Mouse (Mus musculus): ENCODE results near the gene Rbfox2.

Rbfox2 gene

DNA sequence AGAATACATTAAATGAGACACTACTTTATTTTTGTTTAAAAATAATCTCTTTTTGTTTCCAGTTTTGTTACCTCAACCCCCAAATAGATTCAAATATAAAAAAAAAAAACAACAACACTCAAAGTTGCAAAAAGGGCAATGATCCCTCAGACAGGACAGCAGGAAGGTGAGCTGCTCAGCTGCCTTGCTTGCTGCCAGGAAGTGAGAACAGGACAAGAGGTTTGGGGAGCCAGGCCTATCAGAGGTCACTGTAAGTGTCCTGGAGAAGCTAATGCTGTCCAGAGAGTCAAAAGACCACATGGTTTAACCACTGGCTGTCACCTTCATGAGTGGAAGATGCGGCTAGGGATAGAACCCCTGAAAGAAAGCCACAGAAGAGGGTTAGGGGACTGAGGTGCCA is 161.8 kb downstream of the Rbfox2 start:
- no peak for DNase-seq (ENCODE audit: low read depth)

DNA sequence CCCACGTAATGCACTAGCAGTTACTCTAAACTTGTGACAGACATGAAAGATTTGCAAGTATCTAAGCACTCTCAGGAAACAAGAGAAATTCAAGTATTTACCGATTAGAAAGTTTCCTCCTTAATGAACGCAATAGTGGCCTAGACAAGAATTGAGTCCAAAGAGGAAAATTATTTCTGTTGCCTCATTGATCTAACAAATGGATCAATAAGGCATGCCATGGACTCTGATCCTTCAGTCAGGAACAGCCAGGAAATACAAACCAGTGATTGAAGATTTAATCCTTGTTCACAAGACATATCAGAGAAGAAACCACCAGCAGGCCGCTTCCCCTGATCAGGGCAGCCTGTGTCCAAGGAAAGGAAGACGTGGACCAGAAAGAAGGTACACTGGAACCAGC is 164.0 kb downstream of the Rbfox2 start:
- no peak for DNase-seq (ENCODE audit: low read depth)

DNA sequence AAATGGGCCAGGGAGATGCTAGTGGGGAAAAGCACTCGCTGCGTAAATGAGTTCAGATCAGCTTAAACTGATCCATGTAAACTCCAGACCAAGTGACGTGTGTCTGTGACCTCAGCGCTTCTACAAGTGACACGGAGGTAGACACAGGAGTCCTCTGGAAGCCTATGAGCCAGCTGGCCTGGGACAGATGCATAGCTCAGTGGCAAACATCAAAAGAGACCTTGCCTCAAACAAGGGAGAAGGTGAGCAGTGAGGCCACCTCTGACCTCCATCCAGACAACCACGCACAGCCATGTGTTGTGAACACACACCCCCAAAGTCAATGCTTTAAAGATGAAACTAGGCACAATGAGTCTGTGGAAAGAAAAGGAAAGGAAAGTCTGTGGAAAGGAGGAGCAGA is 164.5 kb downstream of the Rbfox2 start:
- no peak for DNase-seq (ENCODE audit: low read depth)

DNA sequence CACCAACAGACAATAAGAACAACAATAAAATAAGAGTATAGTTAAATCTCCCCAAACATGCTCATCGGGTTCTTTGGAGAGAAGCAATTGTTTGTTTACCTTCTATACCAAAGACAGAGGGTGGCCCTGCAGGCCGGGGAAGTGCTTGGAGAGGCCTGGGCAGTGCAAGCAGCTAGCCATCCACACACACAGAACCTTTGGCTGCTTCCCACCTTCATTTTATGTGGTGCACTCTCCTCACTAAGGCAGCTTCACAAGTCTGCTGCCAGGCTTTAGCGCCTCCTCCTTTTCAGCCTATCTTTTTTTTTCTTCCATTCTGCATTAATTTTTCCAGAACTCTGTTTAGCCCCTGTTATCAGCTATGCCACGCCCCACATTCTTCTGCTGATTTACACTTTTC is 165.1 kb downstream of the Rbfox2 start:
- DNase-seq (ENCODE audit: low read depth), result no peak

DNA sequence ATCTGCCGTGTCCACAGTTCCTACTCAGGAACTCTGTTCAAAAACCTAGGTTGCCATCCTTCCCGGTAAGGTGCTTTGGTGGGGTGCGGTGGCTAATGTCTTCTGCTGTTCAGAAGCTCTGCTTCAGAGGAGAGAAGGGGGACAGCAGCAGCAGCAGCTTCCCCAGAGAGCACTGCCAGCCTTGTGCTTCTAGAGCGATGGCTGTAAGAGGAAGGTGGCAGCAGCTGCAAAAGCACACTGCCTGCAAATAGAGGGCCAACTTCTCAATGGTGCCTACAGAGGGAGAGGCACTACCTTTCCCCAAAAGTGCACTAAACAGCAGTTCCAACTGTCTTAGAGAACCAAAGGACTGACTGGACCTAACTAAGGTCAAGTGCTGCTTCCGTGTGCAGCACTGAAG is 168.5 kb downstream of the Rbfox2 start:
- no peak for DNase-seq (ENCODE audit: low read depth)

DNA sequence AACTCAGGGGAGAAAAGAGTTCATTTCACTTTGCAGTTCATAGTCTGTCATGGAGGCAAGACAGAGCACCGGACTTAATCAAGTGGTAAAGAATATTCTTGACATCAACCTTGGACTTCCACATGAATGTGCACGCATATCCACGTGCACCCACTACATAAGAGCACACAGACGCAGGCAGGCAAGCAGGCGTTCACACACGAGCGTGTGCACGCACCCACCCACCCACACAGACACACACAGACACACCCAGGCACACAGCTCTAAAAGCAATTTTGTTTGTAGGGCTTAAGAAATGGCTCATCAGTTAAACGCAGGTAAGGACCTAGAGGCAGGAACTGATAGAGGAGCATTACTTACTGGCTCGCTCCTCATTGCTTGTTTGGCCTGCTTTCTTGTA is 172.3 kb downstream of the Rbfox2 start:
- no peak for DNase-seq (ENCODE audit: low read depth)

DNA sequence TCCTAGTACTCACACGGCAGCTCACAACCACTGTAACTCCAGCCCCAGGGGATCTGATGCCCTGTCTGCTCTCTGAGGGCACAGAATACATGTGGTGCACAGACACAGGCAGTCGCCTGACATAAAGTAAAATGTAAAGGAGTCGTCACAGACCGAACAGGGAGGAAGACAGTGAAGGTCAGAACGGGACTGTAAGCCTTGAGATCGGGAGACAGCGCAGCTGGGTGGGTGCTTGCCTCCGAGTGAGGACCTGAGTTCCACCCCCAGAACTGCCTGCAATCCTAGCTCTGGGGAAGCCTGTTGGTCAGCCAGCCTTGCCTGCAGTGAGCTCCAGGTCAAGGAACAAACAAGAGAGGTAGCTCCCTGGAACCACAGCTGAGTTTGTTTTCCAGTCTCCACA is 177.7 kb downstream of the Rbfox2 start:
- no peak for DNase-seq (ENCODE audit: low read depth)

DNA sequence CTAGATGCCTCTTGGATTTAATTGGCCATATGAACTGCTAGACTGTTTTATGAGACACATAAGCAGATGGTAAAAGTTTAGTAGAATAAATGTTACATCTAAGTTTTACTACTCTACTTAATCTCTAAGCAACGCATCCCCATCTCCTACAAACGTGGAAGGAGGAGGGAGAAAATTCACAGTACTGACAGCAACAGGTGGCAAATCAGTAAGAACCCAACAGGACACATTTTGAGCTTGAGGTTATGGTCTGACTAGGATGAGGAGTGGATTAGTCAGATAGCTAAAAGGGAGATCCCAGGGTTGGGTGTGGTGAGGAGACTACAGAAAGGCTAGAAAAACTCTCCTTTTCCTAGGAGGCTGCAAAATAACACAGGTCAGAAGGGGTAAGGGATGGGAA is 179.1 kb downstream of the Rbfox2 start:
- no peak for DNase-seq (ENCODE audit: low read depth)

DNA sequence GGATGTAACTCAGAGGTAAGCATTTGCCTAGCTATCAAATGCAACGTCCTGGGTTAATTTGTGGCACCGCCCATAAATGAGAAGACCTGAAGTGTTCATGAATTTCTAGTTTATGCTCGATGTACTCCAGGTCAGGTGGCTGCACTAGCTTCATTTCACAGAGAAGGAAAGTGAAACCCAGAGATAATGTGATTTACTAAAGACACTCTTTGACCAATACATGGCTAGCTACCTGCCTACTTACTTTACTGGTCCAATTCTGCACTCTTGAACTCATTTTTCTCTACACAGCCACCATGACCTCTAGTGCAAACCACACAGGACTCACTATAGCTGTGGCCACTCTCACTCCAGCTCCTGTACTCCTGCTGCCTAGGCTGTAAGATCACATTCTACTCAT is 180.1 kb downstream of the Rbfox2 start:
- no peak for DNase-seq (ENCODE audit: low read depth)

DNA sequence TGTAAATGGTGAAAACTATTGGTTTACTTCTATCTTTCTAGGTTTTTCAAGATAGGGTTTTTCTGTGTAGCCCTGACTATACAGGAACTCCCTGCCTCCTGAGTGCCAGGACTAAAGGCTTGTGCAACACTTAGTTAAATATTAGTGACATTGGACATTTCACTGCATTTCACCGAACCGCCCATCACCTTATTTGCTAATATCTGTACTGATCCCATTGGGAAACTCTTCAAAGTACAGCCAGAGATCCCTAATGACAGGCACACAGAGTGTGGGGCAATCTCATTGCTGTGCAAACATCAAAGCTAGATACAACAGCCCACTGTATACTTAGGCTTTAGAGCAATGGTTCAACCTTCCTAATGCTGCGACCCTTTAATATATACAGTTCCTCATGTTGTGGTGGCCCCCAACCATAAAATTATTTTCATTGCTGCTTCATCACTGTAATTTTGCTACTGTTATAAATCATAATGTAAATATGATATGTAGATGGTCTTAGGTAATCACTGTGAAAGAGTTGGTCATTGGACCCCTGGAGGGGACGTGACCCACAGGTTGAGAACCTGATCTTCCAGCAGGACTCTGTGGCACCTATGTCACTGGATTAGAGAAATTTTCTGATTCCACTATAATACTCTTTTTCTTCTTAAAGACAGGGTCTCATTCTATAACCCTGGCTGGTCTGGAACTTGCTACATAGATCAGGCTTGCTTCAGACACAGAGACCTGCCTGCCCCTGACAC is 182.3 kb downstream of the Rbfox2 start:
- DNase-seq (ENCODE audit: low read depth), result no peak

DNA sequence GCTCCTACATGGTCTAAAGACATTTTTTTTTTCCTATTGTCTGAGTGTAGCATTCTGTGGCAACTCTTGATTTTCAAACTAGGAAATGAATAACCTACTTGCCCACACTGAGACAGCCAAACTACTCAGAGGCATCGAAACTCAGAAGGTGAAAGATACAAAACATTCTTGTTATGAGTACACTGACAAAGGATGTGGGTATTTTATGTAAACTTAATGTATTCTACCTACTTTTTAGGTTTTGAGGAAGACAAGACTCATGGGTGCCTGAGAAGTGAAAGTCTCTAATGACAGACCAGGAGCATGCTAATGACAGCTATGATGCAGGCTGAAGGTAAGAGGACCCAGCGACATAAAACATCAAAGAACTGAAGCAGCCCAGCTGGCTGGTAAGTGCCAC is 184.0 kb downstream of the Rbfox2 start:
- no peak for DNase-seq (ENCODE audit: low read depth)

DNA sequence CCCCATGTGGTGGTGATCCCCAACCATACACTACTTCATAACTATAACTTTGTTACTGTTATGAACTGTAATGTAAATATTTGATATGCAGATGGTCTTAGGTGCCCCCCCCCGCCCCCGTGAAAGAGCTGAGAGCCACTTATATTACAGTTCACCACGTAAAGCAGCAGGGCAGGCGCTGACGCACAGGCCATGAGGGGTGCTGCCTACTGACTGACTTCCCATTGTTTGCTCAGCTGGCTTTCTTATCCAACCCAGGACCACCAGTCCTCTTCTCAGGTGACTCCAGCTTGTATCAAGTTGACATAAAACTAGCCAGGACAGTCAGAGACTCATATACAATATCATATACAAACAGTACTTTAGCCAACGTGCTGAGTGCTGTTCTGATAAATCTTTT is 184.6 kb downstream of the Rbfox2 start:
- DNase-seq (ENCODE audit: low read depth), result no peak

DNA sequence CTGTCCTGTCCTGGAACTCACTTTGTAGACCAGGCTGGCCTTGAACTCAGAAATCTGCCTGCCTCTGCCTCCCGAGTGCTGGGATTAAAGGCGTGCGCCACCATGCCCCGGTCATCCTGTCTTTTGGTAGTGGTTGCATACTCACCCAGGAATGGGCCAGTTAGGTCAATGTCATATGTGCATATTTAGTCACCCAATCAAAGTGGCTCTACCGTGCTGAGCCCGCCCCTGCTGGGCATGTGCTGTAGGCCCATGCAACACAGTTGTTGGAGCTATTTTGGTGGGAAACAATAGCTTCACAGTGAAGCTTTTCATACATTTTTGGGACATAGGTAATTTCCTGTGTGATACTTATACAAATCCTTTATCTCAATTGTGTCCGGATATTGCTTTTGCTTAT is 187.1 kb downstream of the Rbfox2 start:
- no peak for DNase-seq (ENCODE audit: low read depth)

DNA sequence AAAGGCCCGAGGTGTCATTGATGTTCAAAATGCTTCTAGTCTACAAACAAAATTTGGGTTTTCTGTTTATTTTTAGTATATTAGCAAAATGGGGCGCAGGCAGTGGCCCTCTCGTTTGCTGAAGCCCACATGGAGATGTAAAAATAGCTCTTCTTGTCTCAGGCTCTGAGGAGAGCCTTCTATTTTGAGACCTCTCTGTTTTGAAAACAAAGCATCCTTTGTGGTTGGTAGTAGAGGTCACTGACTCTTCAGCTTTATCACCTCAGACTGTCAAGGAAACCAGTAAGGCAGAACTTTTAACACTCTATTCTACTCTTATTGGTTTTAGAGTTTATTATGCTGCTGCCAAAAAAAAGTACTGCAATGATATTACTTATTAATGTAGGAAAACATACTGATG is 189.6 kb downstream of the Rbfox2 start:
- DNase-seq (ENCODE audit: low read depth), result no peak

DNA sequence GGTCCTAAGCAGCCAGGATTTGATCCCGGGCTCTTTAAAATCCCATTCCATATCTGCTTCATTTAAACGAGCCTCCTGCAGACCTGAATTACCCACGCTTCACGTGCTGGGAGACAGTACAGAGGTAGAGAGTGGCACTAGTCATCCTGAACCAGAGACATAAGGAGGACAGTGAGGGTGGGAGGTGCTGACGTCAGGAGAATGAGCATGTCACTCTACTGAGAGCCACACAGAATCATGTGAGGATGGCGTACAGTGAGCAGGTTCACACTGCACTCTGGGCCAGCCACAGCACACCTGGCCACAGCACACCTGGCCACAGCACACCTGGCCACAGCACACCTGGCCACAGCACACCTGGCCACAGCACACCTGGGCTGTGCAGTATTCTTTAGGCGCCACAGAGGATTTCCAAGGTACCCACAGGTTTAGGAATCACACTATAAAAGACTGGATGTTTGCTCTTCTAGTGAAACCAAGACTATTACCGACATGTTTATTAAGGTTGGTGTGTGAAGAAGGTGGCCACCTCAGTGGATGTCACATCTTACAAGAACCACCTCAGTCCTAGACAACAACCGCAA is 190.6 kb downstream of the Rbfox2 start:
- DNase-seq (ENCODE audit: low read depth), result no peak

DNA sequence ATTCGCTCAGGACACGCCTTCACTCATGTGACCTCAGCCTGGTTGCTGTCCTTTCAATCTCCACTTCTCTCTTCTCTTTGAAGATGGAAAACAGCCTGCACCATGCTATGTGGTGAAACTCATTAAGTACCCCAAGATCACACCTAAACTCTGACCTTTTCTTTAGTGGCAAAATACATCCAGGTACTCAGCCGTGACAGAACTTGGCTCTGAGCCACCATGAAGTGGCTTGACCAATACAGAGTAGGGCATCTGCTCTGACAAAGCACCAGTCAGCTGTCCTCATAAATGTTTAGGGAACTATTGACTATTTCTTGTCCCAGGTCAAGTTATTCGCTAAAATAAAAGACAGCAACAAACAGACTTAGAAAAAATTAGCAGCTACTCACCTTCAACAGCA is 191.3 kb downstream of the Rbfox2 start:
- DNase-seq (ENCODE audit: low read depth), result no peak

DNA sequence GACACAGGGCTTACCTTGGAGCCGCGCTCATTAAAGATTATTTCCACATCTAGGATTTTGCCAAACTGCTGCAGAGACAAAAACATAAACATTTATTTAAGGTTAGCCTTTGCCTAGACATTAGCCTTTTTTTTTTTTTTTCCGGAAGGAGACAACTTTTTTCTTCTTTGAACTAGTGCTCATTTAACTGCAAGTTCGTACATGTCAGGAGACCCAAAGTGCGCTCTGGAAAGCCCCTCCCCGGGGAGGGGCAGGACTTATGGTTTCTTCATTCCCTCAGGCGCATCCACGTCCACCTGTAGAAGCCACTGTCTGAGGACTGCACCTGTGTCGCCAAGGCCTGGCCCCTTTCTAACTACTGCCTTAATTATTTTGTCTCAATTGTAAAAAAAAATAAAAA is 193.2 kb downstream of the Rbfox2 start:
- DNase-seq (ENCODE audit: low read depth), result no peak

DNA sequence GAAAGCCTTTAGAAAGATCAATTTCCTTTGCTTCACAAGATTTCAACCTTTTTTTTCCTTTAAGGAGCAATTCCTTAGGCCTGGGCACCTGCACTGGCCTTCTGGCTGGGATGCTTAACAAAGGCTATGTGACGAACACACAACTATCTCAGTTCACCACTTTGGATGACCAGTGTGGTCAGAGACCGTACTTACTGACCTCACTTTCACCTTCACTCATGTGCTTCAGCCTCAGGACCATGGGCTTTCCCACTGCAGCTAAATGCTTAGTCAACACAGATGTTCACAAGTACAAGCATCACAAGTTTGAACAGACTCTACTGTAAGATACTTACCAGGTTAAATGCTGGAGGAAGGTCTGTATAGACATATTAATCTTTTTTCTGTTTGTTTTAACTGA is 194.4 kb downstream of the Rbfox2 start:
- no peak for DNase-seq (ENCODE audit: low read depth)

DNA sequence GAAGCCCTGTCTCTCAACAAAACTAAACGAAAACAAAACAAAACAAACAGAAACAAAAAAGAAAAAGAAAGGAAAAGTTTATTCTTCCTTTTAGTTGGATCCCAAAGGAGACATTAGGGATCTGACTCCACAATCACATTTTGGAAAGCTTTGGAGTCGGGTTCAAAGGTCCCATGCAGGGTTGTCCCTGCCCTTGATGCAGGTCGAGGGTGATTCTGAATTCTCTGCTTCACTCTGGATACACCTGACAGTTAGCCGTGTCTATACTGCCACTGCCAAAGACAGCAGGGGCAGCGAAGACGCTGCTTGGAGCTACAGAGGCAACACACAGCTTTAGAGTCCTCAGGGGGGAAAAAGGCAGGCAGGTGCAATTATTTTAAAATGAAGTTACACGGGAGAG is 194.9 kb downstream of the Rbfox2 start:
- no peak for DNase-seq (ENCODE audit: low read depth)

DNA sequence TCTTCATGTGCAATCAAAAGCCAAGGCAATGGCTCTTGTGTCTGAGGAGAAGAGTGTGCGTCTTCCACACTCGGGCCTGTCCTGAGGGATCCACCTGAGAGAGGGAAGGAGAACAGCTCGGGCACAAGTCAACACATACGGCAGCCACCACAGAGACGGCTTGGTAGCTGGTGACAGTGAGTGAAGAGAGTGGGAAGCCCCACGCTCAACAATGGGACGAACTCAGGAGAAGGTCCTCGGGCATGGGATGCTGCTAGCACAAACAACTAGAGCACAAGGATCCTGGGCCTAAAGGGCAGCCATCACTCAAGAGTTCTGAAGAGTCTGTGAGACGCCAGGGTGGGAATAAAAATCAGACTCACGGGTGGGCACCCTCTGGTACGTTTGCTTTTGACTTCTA is 196.4 kb downstream of the Rbfox2 start:
- no peak for DNase-seq (ENCODE audit: low read depth)

DNA sequence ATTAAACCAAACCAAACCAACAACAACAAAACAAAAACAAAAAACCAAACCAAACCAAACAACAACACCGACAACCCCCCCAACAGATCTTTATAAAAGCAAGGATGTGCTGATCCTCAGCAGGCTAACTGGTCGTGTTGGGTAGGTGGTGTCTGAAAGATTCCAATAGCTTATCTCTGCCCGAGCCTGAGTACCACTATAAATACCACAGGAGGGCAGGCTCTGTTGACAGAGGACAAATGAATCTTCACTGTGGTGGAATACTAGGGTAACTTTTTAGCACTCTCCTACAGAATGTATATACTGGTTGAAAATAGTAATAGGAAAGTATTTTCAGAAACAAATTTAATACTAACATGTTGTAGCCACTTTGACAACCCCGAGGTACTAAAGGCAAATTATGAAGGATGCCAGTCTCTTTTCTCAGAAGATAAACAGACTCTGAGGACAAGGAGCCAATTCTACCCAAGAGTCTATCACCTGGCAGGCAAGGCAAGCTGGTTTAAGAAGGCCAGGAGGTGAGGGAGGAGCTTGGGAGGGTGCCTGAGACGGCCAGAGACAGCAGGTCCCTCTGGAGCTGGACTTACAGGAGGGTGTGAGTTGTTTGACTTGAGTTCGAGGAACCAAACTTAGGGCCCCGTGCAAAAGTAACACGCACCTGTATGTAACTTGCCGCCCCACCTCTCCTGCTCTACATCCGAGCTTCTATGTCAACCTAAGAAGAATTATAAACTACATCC is 199.5 kb downstream of the Rbfox2 start:
- DNase-seq (ENCODE audit: low read depth), result no peak

DNA sequence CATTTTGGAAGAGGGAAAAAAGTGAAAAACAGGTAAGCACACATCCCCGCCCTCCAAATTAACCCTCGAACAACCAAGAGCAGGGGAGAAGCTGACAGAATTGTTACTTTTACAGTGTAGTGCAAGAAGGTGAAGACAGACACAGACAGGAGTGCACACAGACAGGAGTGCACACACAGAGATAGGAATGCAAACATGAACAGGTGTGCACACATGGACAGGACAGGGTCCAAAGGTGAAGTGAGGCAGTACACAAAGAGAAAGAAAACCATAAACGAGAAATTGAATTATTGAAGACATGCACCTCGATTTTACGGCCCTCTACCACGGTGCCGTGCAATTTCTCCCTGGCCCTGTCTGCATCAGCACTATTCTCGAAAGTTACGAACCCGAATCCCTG is 201.5 kb downstream of the Rbfox2 start:
- no peak for DNase-seq (ENCODE audit: low read depth)

DNA sequence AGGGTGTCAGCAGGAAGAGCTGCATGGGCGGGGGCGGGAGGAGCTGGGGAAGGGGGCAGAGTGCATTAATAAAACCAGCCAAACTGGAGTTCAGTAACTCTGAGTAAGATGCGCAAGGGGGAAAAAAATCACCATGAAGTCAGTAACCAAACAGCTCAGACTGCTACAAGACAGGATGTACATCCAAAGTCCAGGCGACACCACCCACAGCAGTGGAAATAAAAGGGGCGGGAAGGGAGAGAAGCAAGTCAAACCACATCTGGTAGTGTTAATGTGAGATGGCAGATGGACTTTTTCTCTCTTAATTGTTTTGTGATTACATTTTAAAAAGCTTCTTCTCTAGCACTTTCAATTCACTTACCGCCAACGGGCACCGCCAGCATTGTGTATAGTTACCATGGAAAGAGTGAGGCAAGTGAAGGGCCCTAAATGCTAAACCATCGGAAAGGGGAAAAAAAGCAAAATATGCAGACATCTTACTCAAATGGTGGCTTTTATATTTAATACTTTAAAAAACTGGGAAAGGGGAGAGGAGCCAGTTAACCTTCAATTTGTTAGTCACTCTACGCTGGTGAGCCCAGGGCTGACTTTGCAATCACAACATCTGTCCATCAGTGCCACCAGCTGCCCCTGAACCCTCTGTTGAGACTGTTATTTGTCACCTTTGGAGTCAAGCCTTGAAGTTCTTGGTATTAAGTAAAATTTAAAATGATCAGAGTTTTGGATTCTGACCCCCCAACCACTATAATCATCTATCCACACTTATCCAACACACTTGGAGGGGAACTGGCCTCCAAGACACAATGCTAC is 202.2 kb downstream of the Rbfox2 start:
- DNase-seq (ENCODE audit: low read depth), result no peak

All from fibroblast of lung, adult 2 months (primary cell).